Mouse (Mus musculus) gastrocnemius, adult 8-10 months (tissue): Measurements from ENCODE around the gene Yeats4. TPM values are rescaled to one million over a fixed set of nuclear protein-coding genes. Genes with fewer than 3 reads are reported as not detected.

Experiments used
- DNase-seq, 2 experiments: peaks; one replicate each; pipeline ENCODE4 v3.0.0; 2022; ENCODE audit warnings: low spot score in 2 of 2
- total RNA-seq, 4 experiments: library from RNA; stranded (reverse); gene quantifications; 2 replicates each; pipeline ENCODE4 v1.2.4; 2022

Yeats4 gene
- total RNA-seq, 4 experiments from 2014 or later: 13.4 to 15.6 (median 14.9) TPM

DNA sequence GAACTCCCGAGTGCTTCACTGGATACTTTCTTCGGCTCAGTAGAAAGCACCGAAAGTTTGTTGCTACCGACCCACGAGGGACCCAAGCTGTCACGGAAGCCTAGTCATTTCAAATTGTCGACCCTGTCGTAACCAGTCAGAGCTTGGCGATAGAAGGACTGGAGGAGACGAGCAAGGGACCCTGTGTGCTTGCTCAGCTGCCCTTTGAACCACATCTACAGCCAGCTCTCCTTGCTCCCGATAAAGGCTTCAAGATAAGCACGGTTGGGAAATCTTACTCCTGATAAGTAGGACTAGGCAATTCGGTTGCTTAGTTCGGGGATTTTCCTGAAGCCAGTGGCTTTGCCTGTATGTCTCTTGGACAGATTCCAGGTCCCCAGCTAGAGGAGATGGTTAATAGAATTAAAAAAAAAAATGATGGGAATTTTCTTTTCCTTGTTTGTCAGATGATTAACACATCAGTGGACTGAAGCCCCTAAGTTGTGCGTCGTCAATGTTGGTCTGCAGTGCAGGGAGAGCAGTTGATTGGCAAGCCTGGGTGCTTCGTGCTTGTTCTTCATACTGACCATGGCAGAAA lies 21.2 kb downstream of the Yeats4 start:
- no peak for DNase-seq

GRCm38 (mm10) chr10:117199701-117200100 lies 24.6 kb downstream of the Yeats4 start:
- DNase-seq: no peak

DNA sequence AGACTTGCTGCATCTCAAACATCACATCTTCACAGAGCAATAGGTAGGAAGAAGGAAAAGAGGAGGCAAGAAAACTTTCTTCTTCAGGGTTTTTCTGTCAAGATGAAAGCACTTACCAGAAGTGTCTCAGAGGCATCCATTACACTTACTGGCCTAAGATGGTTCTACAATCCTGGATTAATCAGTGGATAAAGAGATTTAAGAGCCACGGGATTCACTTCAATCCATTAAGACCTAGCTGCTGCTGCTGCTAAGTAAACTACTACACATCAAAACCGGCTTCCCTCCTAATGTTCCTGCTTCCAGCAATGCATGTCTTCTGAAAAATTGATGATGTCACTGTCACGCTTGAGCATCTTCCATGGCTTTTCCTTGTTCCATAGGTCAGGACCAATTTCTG lies 27.6 kb downstream of the Yeats4 start:
- no peak for DNase-seq

- no peak for DNase-seq
These were observed 28.6 kb downstream of the Yeats4 start for GRCm38 (mm10) chr10:117195748-117196147.

- no peak for DNase-seq
These were observed 29.3 kb downstream of the Yeats4 start for GRCm38 (mm10) chr10:117195005-117195404.

- DNase-seq: no peak
These were observed 30.9 kb downstream of the Yeats4 start for GRCm38 (mm10) chr10:117193364-117193763.

DNA sequence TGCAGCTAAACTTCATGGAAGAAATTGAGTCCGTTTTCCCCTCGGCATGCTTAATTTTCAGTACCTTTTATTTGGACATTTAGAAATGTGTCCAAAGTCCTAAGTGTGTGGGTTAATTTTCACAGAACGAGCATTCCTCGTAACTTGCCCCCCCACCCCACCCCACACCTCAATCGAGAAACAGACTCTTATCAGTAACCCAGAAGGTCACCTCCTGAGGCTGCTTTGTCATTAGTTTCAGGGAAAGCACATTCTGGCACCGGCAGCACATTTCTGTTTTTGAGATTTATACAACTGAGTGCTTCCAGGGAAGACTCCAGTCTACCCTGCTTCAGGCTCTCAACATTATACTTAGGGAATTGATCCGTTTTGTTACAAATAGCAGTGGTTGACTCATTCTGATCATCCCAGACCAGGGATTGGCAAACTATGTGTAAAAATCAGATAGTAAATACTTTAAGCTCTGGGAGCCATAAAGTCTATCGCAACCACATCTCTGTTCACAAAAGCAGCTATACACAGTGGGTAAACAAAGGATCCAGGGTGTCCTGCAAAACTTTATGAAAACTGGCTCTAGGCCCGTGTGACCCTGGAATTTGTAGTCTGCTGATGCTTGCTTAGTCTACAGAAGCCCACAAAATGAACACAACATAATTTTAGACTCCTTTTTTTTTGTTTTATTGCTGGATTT lies 38.8 kb downstream of the Yeats4 start:
- no peak for DNase-seq

GRCm38 (mm10) chr10:117181098-117181497 lies 43.2 kb downstream of the Yeats4 start:
- no peak for DNase-seq

DNA sequence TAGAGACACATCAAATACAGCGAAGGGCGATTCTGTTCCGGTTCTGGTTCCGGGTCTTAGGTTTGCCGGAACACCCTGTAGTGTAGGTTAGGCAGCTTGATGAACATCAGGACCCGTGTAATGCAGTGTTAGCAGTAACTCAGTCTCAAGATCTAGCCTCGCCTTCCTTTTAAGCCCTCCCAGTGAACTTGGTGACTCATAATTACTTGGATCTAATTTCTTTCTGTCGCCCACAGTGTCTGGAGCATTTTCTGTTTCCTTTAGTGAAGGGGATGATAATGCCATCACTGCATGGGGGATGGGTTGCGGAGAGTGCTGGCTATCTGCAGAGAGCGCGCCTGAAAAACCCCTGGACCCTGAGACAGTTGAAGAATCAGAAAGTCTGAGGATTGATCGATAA lies 49.7 kb downstream of the Yeats4 start:
- DNase-seq: no peak

GRCm38 (mm10) chr10:117173566-117174438 lies 50.5 kb downstream of the Yeats4 start:
- no peak for DNase-seq

DNA sequence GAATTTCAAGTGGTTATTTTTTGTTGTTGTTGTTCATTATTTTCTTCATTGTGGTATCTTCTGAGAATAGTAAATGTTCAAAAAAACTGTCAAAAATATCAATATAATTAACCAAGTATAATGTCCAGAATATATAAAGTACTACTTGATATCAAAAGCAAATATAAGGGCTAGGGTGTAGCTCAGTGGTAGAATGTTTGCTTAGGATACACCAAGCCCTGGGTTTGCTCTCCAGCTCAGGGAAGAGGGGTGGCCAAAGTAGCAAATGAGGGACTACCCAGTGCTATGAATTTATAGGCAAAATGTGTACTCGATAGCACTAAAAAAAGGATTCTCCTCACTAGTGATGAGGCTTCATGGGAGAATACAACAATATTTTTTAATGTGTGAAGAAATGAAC lies 51.2 kb downstream of the Yeats4 start:
- no peak for DNase-seq

GRCm38 (mm10) chr10:117172069-117172468 lies 52.2 kb downstream of the Yeats4 start:
- no peak for DNase-seq

DNA sequence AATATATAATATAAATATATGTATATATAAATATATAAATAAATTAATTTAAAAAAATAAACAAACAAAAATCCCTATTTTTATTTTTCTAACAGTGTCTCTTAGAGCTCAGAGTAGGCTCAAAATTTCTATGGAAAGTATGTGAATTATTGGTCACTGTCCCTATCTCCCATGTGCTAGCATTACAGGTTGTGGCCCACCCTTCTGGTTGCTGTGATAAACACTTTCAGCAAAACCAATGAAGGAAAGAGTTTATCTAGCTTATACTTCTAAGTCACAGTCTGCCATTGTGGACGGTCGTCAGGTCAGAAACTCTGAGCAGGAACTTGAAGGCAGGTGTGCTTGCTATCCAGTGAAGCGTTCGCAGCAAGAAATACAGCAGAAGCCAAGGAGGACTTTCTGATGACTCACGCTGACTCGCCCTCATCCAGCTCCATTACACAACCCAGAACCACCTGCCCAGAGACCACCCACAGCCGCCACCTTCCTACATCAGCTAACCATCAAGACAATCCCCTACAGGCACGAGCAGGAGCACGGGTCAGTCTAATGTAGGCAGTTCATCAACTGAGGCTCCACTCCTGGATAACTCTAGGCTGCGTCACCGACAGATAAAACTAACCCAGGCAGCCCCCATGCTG lies 57.4 kb downstream of the Yeats4 start:
- no peak for DNase-seq

Other genes starting within 250 kb of the Yeats4 start
- gene Best3, start 238.2 kb downstream of the Yeats4 start, total RNA-seq: 10 to 100 TPM; 20.6 to 37.3 (median 29.6) TPM
- under 1 TPM in 1 of 4 experiments, not detected in 3; 0.27 TPM for gene Lrrc10, start 179.2 kb downstream of the Yeats4 start, total RNA-seq
- gene Cct2, start 160.7 kb downstream of the Yeats4 start, total RNA-seq: 100 to 1,000 TPM; 109 to 146 (median 117) TPM
- 10 to 100 TPM in 1 of 4 experiments, 1 to 10 TPM in 3; 8.9 to 10.1 (median 9.4) TPM for gene Frs2, start 76.0 kb downstream of the Yeats4 start, total RNA-seq
- not detected for gene 9530003J23Rik, start 14.2 kb upstream of the Yeats4 start, total RNA-seq
- gene Lyz2, start 57.8 kb upstream of the Yeats4 start, total RNA-seq: 10 to 100 TPM; 12.5 to 38.1 (median 25.6) TPM
- gene Lyz1, start 68.4 kb upstream of the Yeats4 start, total RNA-seq: 1 to 10 TPM; 1.5 to 4.6 (median 3.1) TPM
- gene Cpsf6, start 155.5 kb upstream of the Yeats4 start, total RNA-seq: 10 to 100 TPM; 16.8 to 22.6 (median 18.5) TPM